Mouse (Mus musculus): ENCODE data around the gene Atr. TPM values are rescaled to one million over a fixed set of nuclear protein-coding genes. Genes with fewer than 3 reads are reported as not detected.
"Not testable (repeated sequence)": the region's sequence is repeated elsewhere in the genome, so short reads cannot be mapped to it uniquely, and the experiment has no call there.

The Atr gene
- polyA plus RNA-seq, 1 experiment from 2014 or later, result 18.3 TPM

- H3K9me3 ChIP-seq (ENCODE audit: control insufficient read depth, low read length), result no peaks in the 10 kb centered on the region
- WGBS, result 91% methylated on average over 7 of the region's 7 CpGs
- H3K36me3 ChIP-seq (ENCODE audit: control insufficient read depth, insufficient read depth, low read length), result peaks cover 3% of the 10 kb centered on the region; the same call in 1 of the 2 replicates
- no peak overlapping the region for H3K27ac ChIP-seq (ENCODE audit: low read depth, low read length)
- ATAC-seq (ENCODE audit: low FRiP score) (no peak), DNase-seq (ENCODE audit: low spot score, missing footprints) (peak; percentile 19)
- H3K4me3 ChIP-seq (ENCODE audit: low read depth, low read length), result no peak overlapping the region
- no peak overlapping the region for H3K4me2 ChIP-seq
- no peaks in the 10 kb centered on the region for H3K4me1 ChIP-seq (ENCODE audit: control insufficient read depth, insufficient read depth, low read length)
- H3K9ac ChIP-seq (ENCODE audit: low read length), result no peak overlapping the region
- H3K27me3 ChIP-seq (ENCODE audit: control insufficient read depth, insufficient read depth, low read length), result no peaks in the 10 kb centered on the region
These were observed 100.8 kb downstream of the Atr start for GRCm38 (mm10) chr9:95958041-95958730.

- not testable (repeated sequence) for H3K9ac ChIP-seq (ENCODE audit: low read length); H3K27ac ChIP-seq (ENCODE audit: low read depth, low read length); H3K27me3 ChIP-seq (ENCODE audit: control insufficient read depth, insufficient read depth, low read length); H3K9me3 ChIP-seq (ENCODE audit: control insufficient read depth, low read length); H3K4me1 ChIP-seq (ENCODE audit: control insufficient read depth, insufficient read depth, low read length); H3K4me2 ChIP-seq; ATAC-seq (ENCODE audit: low FRiP score); H3K4me3 ChIP-seq (ENCODE audit: low read depth, low read length); H3K36me3 ChIP-seq (ENCODE audit: control insufficient read depth, insufficient read depth, low read length)
- WGBS, result 93% methylated on average over 2 of the region's 2 CpGs
- DNase-seq (ENCODE audit: low spot score, missing footprints), result peak; percentile 10
These were observed 101.3 kb downstream of the Atr start for GRCm38 (mm10) chr9:95958731-95959105.

GRCm38 (mm10) chr9:95959246-95959645 lies 101.8 kb downstream of the Atr start:
- ATAC-seq (ENCODE audit: low FRiP score), result no peak
- H3K27me3 ChIP-seq (ENCODE audit: control insufficient read depth, insufficient read depth, low read length), result no peaks in the 10 kb centered on the region
- H3K9ac ChIP-seq (ENCODE audit: low read length), result no peak overlapping the region
- no peak overlapping the region for H3K4me2 ChIP-seq
- H3K36me3 ChIP-seq (ENCODE audit: control insufficient read depth, insufficient read depth, low read length), result peaks cover 3% of the 10 kb centered on the region; the same call in 1 of the 2 replicates
- no peak overlapping the region for H3K4me3 ChIP-seq (ENCODE audit: low read depth, low read length)
- H3K27ac ChIP-seq (ENCODE audit: low read depth, low read length), result no peak overlapping the region
- WGBS, result 92% methylated on average over 6 of the region's 6 CpGs
- no peaks in the 10 kb centered on the region for H3K4me1 ChIP-seq (ENCODE audit: control insufficient read depth, insufficient read depth, low read length)
- H3K9me3 ChIP-seq (ENCODE audit: control insufficient read depth, low read length), result no peaks in the 10 kb centered on the region
- DNase-seq (ENCODE audit: low spot score, missing footprints), result no peak

GRCm38 (mm10) chr9:95959732-95960428 lies 102.5 kb downstream of the Atr start:
- Histone ChIP-seq H3K27me3 (ENCODE audit: control insufficient read depth, insufficient read depth, low read length) (no peaks in the 10 kb centered on the region), H3K4me2 (no peak overlapping the region), H3K27ac (ENCODE audit: low read depth, low read length) (no peak overlapping the region), H3K4me1 (ENCODE audit: control insufficient read depth, insufficient read depth, low read length) (no peaks in the 10 kb centered on the region), H3K4me3 (ENCODE audit: low read depth, low read length) (no peak overlapping the region), H3K9ac (ENCODE audit: low read length) (no peak overlapping the region), H3K36me3 (ENCODE audit: control insufficient read depth, insufficient read depth, low read length) (peaks cover 3% of the 10 kb centered on the region; the same call in 1 of the 2 replicates), H3K9me3 (ENCODE audit: control insufficient read depth, low read length) (no peaks in the 10 kb centered on the region)
- DNase-seq (ENCODE audit: low spot score, missing footprints) (no peak), ATAC-seq (ENCODE audit: low FRiP score) (no peak)
- 92% methylated on average over 3 of the region's 3 CpGs for WGBS

GRCm38 (mm10) chr9:95961058-95961457 lies 103.7 kb downstream of the Atr start:
- Histone ChIP-seq H3K4me2 (no peak overlapping the region), H3K4me3 (ENCODE audit: low read depth, low read length) (no peak overlapping the region), H3K9ac (ENCODE audit: low read length) (no peak overlapping the region), H3K27ac (ENCODE audit: low read depth, low read length) (no peak overlapping the region), H3K4me1 (ENCODE audit: control insufficient read depth, insufficient read depth, low read length) (no peaks in the 10 kb centered on the region), H3K9me3 (ENCODE audit: control insufficient read depth, low read length) (no peaks in the 10 kb centered on the region), H3K27me3 (ENCODE audit: control insufficient read depth, insufficient read depth, low read length) (no peaks in the 10 kb centered on the region), H3K36me3 (ENCODE audit: control insufficient read depth, insufficient read depth, low read length) (peaks cover 3% of the 10 kb centered on the region; the same call in 1 of the 2 replicates)
- ATAC-seq (ENCODE audit: low FRiP score) (no peak), DNase-seq (ENCODE audit: low spot score, missing footprints) (no peak)

GRCm38 (mm10) chr9:95964037-95964436 lies 106.6 kb downstream of the Atr start:
- H3K9ac ChIP-seq (ENCODE audit: low read length), result no peak overlapping the region
- H3K4me2 ChIP-seq, result no peak overlapping the region
- ATAC-seq (ENCODE audit: low FRiP score) (no peak), DNase-seq (ENCODE audit: low spot score, missing footprints) (no peak)
- H3K4me3 ChIP-seq (ENCODE audit: low read depth, low read length), result no peak overlapping the region
- no peak overlapping the region for H3K27ac ChIP-seq (ENCODE audit: low read depth, low read length)
- no peaks in the 10 kb centered on the region for H3K9me3 ChIP-seq (ENCODE audit: control insufficient read depth, low read length)
- no peaks in the 10 kb centered on the region for H3K4me1 ChIP-seq (ENCODE audit: control insufficient read depth, insufficient read depth, low read length)
- H3K36me3 ChIP-seq (ENCODE audit: control insufficient read depth, insufficient read depth, low read length), result peaks cover 6% of the 10 kb centered on the region
- WGBS, result 97% methylated on average over 13 of the region's 13 CpGs
- no peaks in the 10 kb centered on the region for H3K27me3 ChIP-seq (ENCODE audit: control insufficient read depth, insufficient read depth, low read length)

- H3K4me3 ChIP-seq (ENCODE audit: low read depth, low read length), result no peak overlapping the region
- WGBS, result 89% methylated on average over 2 of the region's 2 CpGs
- no peak overlapping the region for H3K27ac ChIP-seq (ENCODE audit: low read depth, low read length)
- ATAC-seq (ENCODE audit: low FRiP score), result no peak
- no peaks in the 10 kb centered on the region for H3K4me1 ChIP-seq (ENCODE audit: control insufficient read depth, insufficient read depth, low read length)
- H3K36me3 ChIP-seq (ENCODE audit: control insufficient read depth, insufficient read depth, low read length), result peaks cover 13% of the 10 kb centered on the region
- no peaks in the 10 kb centered on the region for H3K9me3 ChIP-seq (ENCODE audit: control insufficient read depth, low read length)
- H3K9ac ChIP-seq (ENCODE audit: low read length), result no peak overlapping the region
- DNase-seq (ENCODE audit: low spot score, missing footprints), result no peak
- no peaks in the 10 kb centered on the region for H3K27me3 ChIP-seq (ENCODE audit: control insufficient read depth, insufficient read depth, low read length)
- H3K4me2 ChIP-seq, result no peak overlapping the region
These were observed 120.9 kb downstream of the Atr start for GRCm38 (mm10) chr9:95978279-95978678.

- DNase-seq (ENCODE audit: low spot score, missing footprints) (peak; percentile 21), ATAC-seq (ENCODE audit: low FRiP score) (no peak)
- H3K27ac ChIP-seq (ENCODE audit: low read depth, low read length), result no peak overlapping the region
- no peak overlapping the region for H3K4me3 ChIP-seq (ENCODE audit: low read depth, low read length)
- no peak overlapping the region for H3K4me2 ChIP-seq
- H3K9ac ChIP-seq (ENCODE audit: low read length), result no peak overlapping the region
- WGBS, result 89% methylated on average over 6 of the region's 6 CpGs
- H3K36me3 ChIP-seq (ENCODE audit: control insufficient read depth, insufficient read depth, low read length), result peaks cover 10% of the 10 kb centered on the region
- no peaks in the 10 kb centered on the region for H3K9me3 ChIP-seq (ENCODE audit: control insufficient read depth, low read length)
- no peaks in the 10 kb centered on the region for H3K4me1 ChIP-seq (ENCODE audit: control insufficient read depth, insufficient read depth, low read length)
- H3K27me3 ChIP-seq (ENCODE audit: control insufficient read depth, insufficient read depth, low read length), result no peaks in the 10 kb centered on the region
These were observed 122.5 kb downstream of the Atr start for GRCm38 (mm10) chr9:95979896-95980295.

- peaks cover 8% of the 10 kb centered on the region; the same call in 1 of the 2 replicates for H3K36me3 ChIP-seq (ENCODE audit: control insufficient read depth, insufficient read depth, low read length)
- WGBS, result 94% methylated on average over 2 of the region's 2 CpGs
- H3K4me1 ChIP-seq (ENCODE audit: control insufficient read depth, insufficient read depth, low read length), result no peaks in the 10 kb centered on the region
- H3K9me3 ChIP-seq (ENCODE audit: control insufficient read depth, low read length), result no peaks in the 10 kb centered on the region
- no peak overlapping the region for H3K4me2 ChIP-seq
- H3K27ac ChIP-seq (ENCODE audit: low read depth, low read length), result no peak overlapping the region
- ATAC-seq (ENCODE audit: low FRiP score) (no peak), DNase-seq (ENCODE audit: low spot score, missing footprints) (no peak)
- H3K4me3 ChIP-seq (ENCODE audit: low read depth, low read length), result no peak overlapping the region
- no peak overlapping the region for H3K9ac ChIP-seq (ENCODE audit: low read length)
- no peaks in the 10 kb centered on the region for H3K27me3 ChIP-seq (ENCODE audit: control insufficient read depth, insufficient read depth, low read length)
These were observed 134.9 kb downstream of the Atr start for GRCm38 (mm10) chr9:95992255-95992654.
